Mouse (Mus musculus): ENCODE results near the gene Dnaic1. TPM values are rescaled to one million over a fixed set of nuclear protein-coding genes. Genes with fewer than 3 reads are reported as not detected.

The Dnaic1 gene
- polyA plus RNA-seq, 1 experiment from 2014 or later, result 2.3 TPM

DNA sequence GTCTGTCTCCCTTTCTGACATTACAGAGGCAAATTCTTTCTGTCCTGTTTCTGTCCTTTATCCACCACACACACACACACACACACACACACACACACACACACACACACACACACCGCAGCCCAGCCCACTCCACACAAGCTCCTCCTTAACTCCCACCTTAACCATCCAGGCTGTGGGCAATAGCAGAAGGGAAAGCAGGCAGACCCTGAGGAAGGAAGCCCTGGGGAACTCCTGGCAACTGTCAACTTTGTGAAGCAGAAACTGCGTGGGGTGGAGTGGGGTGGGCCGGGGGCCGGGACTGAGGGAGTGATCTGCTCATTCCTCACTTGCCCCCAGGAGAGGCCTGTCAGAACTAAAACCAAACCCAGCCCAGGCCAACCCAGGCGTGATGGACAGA is 101.9 kb downstream of the Dnaic1 start:
- Histone ChIP-seq H3K9me3 (no peaks in the 10 kb centered on the region), H3K4me3 (no peak overlapping the region), H3K36me3 (peaks cover 56% of the 10 kb centered on the region), H3K27ac (replicated peaks) (peak overlapping the region; percentile 83), H3K4me2 (replicated peaks) (0 out of 2 replicates have a peak overlapping the region, but pooled peaks have one; percentile 15), H3K9ac (replicated peaks) (peak overlapping the region; percentile 39; the same call in 1 of the 2 replicates), H3K4me1 (peaks cover 65% of the 10 kb centered on the region), H3K27me3 (peaks cover 4% of the 10 kb centered on the region; the same call in 1 of the 2 replicates)
- 34% methylated on average over 5 of the region's 5 CpGs for WGBS
- peak; percentile 4; the same call in 1 of the 2 replicates for ATAC-seq (ENCODE audit: low FRiP score, low read depth)

DNA sequence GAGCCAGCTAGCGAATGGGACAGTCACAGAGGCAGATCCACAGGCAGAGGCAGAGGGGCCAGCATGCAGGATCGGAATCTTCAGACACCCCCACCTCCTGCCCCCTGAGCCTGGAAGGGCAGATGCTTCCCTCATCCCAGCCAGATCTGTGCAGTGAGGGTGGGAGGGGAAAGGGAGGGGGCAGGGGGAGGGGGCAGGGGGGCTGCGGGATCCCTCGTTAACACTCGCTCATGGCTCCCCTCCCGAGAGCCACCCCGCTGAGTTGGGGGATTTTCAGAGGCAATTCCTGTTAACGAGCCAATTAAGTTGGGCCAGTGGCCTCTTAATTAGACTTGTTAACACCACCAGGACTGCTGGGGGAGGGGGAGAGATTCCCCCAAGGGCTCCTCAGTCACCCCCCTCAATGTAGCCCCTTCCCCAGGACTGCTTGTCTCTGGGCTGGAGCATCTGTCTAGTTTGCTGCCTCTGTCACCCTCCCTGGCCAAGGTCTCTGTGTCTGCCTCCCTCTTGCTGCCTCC is 102.4 kb downstream of the Dnaic1 start:
- peaks cover 50% of the 10 kb centered on the region for H3K36me3 ChIP-seq
- no peak overlapping the region for H3K4me3 ChIP-seq
- ATAC-seq (ENCODE audit: low FRiP score, low read depth), result peak; percentile 73

DNA sequence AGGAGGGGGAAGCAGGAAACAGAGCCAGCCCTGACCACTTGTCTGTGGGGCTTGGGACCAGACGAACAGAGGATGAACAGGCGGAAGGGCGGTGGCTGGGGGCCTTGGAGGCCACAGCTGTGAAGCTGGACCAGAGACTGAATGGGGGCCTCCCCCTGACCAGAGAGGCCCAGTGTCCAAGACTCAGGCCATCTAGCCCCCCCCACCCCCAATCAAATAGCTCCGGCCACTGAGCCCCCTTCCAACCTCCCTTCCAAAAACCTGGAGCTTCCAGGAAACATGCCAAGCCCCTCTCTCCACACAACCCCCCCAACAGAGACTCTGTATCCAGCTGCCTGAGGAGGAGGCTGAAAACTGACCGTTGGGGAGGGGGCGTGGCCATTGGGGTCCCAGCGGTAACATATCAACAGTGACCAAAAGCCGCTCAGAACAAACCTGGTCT is 103.0 kb downstream of the Dnaic1 start:
- 0 out of 2 replicates have a peak, but pooled peaks have one; percentile 0 for ATAC-seq (ENCODE audit: low FRiP score, low read depth)
- Histone ChIP-seq H3K27me3 (peaks cover 4% of the 10 kb centered on the region; the same call in 1 of the 2 replicates), H3K4me1 (peaks cover 71% of the 10 kb centered on the region), H3K4me3 (no peak overlapping the region), H3K4me2 (replicated peaks) (peak overlapping the region; percentile 15; the same call in 1 of the 2 replicates), H3K27ac (replicated peaks) (peak overlapping the region; percentile 83), H3K36me3 (peaks cover 45% of the 10 kb centered on the region), H3K9me3 (no peaks in the 10 kb centered on the region), H3K9ac (replicated peaks) (peak overlapping the region; percentile 39; the same call in 1 of the 2 replicates)
- WGBS, result 27% methylated on average over 8 of the region's 8 CpGs

More for the DNA sequence above, 102.4 kb downstream of the Dnaic1 start:
- Histone ChIP-seq H3K9me3 (no peaks in the 10 kb centered on the region), H3K4me2 (replicated peaks) (peak overlapping the region; percentile 15; the same call in 1 of the 2 replicates), H3K9ac (replicated peaks) (peak overlapping the region; percentile 39), H3K27me3 (peaks cover 4% of the 10 kb centered on the region; the same call in 1 of the 2 replicates), H3K27ac (replicated peaks) (peak overlapping the region; percentile 83), H3K4me1 (peaks cover 66% of the 10 kb centered on the region)
- 5% methylated on average over 8 of the region's 8 CpGs for WGBS

DNA sequence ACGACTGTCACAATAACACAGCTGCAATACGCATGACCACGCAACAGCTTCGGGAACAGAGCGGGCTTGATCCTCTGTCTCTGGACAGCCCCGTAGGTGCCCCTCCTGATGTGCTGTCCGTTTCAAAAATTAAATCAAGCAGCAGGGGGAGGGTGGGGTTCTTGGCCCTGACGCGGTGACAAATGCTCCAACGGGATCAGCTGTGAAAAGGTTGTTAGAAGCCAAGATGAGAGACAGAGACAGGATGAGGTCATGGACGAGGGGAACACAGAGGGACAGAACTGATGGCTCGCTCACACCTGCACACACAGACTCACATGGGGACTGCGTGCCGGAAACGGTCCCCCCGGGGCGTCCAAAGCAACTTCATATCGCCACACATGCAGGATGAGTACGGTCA is 103.6 kb downstream of the Dnaic1 start:
- Histone ChIP-seq H3K4me3 (no peak overlapping the region), H3K9me3 (no peaks in the 10 kb centered on the region), H3K27ac (replicated peaks) (peak overlapping the region; percentile 83), H3K4me1 (peaks cover 77% of the 10 kb centered on the region), H3K36me3 (peaks cover 39% of the 10 kb centered on the region), H3K4me2 (replicated peaks) (no peak overlapping the region), H3K9ac (replicated peaks) (no peak overlapping the region; the same call in 1 of the 2 replicates), H3K27me3 (peaks cover 4% of the 10 kb centered on the region; the same call in 1 of the 2 replicates)
- ATAC-seq (ENCODE audit: low FRiP score, low read depth), result no peak
- 59% methylated on average over 19 of the region's 19 CpGs for WGBS

DNA sequence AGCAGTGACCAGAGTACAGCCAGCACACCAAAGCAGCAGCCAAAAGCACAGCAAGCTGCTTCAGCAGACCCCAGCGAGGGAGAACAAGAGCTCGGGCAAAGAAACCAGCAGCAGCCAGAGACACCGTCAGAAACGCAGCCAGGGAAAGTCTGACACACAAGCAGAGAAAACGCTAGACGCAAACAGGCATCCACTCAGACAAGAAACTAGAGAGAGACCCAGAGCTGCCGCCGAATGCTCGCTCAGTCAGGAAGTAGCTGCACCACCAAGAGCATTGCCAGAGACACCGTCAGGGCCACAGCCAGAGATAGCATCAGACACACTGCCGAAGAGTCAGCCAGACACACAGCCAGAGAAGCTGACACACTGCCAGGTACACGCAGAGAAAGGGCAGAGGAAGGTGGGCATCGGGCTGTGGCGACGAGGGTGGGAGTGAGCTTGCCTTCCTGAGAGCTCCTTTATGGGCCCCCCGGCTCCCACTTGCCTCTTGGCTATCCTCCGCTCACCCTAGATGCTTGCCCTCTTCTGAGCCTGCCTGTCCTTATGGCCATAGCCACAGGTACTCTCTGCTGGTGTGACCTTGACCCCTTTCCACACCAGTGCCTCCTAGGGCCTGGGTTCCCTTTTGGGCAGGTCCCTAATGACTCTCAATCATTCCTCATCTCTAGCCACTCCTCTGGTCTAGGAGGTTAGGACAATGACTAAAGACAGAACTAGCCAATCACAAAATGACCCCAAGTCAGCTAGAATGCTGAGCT is 106.9 kb downstream of the Dnaic1 start:
- Histone ChIP-seq H3K4me3 (no peak overlapping the region), H3K4me2 (replicated peaks) (no peak overlapping the region), H3K27me3 (no peaks in the 10 kb centered on the region), H3K27ac (replicated peaks) (peak overlapping the region; percentile 61), H3K4me1 (peaks cover 97% of the 10 kb centered on the region), H3K9me3 (no peaks in the 10 kb centered on the region), H3K9ac (replicated peaks) (peak overlapping the region; percentile 39; the same call in 1 of the 2 replicates), H3K36me3 (peaks cover 26% of the 10 kb centered on the region; the same call in 1 of the 2 replicates)
- WGBS, result 75% methylated on average over 17 of the region's 17 CpGs
- no peak for ATAC-seq (ENCODE audit: low FRiP score, low read depth)

DNA sequence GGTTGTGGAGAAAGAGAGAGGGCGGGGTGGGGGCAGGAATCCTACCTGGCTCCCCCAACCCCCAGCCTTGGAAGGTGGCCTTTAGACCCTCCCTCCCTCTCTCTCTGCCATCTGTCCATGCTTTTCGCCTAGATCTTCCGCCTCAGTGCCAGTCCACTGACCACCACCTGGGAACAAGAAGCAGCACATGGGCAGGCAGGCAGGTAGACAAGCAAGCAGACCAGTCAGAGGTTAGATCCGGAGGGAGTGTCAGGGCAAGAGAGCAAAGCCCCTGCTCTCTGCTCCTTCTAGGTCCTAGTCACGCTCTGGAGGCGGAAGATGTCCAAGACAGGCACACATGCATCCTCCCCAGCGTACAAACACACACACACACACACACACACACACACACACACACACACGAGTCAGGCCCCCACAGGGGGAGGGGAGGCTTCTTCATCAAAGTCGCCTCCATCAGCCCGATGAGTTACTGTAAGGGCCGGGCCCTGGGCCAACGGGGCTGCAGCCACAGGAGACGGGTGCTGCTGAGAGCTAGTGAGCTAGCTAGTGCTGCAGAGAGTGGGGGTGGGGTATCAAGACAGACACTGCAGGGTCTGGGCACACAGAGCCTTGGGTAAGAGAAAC is 107.5 kb downstream of the Dnaic1 start:
- peaks cover 23% of the 10 kb centered on the region; the same call in 1 of the 2 replicates for H3K36me3 ChIP-seq
- H3K4me2 ChIP-seq (replicated peaks), result no peak overlapping the region
- H3K27ac ChIP-seq (replicated peaks), result peak overlapping the region; percentile 61
- WGBS, result 49% methylated on average over 13 of the region's 13 CpGs
- ATAC-seq (ENCODE audit: low FRiP score, low read depth), result peak; percentile 45
- no peak overlapping the region for H3K4me3 ChIP-seq
- peak overlapping the region; percentile 39; the same call in 1 of the 2 replicates for H3K9ac ChIP-seq (replicated peaks)
- no peaks in the 10 kb centered on the region for H3K9me3 ChIP-seq
- H3K27me3 ChIP-seq, result no peaks in the 10 kb centered on the region
- peaks cover 95% of the 10 kb centered on the region for H3K4me1 ChIP-seq

DNA sequence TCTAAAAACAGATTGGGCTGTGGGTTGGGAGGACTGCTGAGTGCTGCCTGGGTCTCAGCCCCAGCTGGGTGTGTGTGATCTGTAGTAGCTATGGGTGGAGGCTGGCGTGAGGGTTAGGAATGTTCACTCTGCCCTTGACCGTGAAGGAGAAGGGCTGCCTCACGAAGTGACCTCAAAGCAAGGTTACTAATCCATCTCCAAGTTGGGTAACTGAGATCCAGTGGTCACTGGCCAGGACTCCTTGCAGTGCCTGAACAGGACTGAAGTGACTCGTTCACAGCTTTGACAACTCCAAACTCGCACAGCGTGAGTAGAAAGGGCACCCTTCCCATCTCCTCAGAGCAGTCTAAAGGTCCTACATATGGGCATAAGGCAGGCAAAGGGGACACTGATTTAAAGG is 109.3 kb downstream of the Dnaic1 start:
- no peak for ATAC-seq (ENCODE audit: low FRiP score, low read depth)
- H3K36me3 ChIP-seq, result peaks cover 24% of the 10 kb centered on the region; the same call in 1 of the 2 replicates
- H3K27ac ChIP-seq (replicated peaks), result peak overlapping the region; percentile 64; the same call in 1 of the 2 replicates

DNA sequence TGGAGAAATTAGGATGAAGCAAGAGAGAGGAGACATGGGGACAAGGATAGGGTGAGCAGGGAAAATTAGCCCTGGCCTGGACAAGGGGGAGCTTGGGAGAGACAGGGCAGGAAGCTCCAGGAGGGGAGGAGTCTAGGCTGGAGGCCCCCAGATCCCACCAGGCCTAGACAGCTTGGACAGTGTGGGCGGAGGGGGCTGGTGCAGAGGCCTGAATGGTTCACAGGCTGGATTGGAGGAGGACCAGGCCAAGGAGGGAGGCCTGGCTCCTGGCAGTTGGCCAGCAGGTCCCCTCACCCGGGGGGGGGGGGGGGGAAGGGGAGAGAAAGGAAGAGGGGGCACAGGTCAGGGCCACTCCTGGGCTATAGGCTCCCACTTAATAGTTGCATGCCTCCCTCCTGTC is 109.7 kb downstream of the Dnaic1 start:
- H3K4me3 ChIP-seq, result no peak overlapping the region
- WGBS, result 33% methylated on average over 2 of the region's 2 CpGs
- peak overlapping the region; percentile 44; the same call in 1 of the 2 replicates for H3K9ac ChIP-seq (replicated peaks)

More for the DNA sequence above, 109.3 kb downstream of the Dnaic1 start:
- Histone ChIP-seq H3K27me3 (no peaks in the 10 kb centered on the region), H3K4me2 (replicated peaks) (no peak overlapping the region), H3K4me1 (peaks cover 86% of the 10 kb centered on the region), H3K9me3 (no peaks in the 10 kb centered on the region), H3K4me3 (no peak overlapping the region), H3K9ac (replicated peaks) (peak overlapping the region; percentile 44; the same call in 1 of the 2 replicates)
- 67% methylated on average over 6 of the region's 6 CpGs for WGBS

DNA sequence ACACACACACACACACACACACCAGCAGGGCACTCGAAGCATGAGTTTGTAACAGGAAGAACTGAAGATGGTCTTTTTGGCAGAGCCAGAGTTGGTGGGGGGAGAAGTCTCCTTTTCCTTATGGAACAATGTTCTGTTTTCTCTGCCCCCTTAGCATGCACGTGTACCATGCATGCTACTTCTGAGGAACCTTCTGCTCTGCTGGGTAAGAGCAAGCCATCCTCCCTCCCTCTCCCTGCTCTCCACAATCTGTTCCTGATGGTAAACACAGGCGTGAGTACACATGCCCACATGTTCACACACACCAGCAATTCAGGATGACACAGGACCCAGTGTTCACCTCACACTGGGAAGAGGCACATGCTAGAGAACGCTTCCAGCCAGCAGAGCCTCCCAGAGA is 111.6 kb downstream of the Dnaic1 start:
- Histone ChIP-seq H3K9me3 (no peaks in the 10 kb centered on the region), H3K27me3 (no peaks in the 10 kb centered on the region), H3K9ac (replicated peaks) (no peak overlapping the region), H3K4me1 (peaks cover 71% of the 10 kb centered on the region), H3K36me3 (peaks cover 15% of the 10 kb centered on the region; the same call in 1 of the 2 replicates), H3K4me2 (replicated peaks) (no peak overlapping the region), H3K27ac (replicated peaks) (no peak overlapping the region), H3K4me3 (no peak overlapping the region)
- 72% methylated on average over 4 of the region's 4 CpGs for WGBS
- no peak for ATAC-seq (ENCODE audit: low FRiP score, low read depth)

More for the DNA sequence above, 109.7 kb downstream of the Dnaic1 start:
- H3K9me3 ChIP-seq, result no peaks in the 10 kb centered on the region
- peaks cover 87% of the 10 kb centered on the region for H3K4me1 ChIP-seq
- H3K27ac ChIP-seq (replicated peaks), result peak overlapping the region; percentile 64
- no peaks in the 10 kb centered on the region for H3K27me3 ChIP-seq
- ATAC-seq (ENCODE audit: low FRiP score, low read depth), result no peak
- peaks cover 20% of the 10 kb centered on the region; the same call in 1 of the 2 replicates for H3K36me3 ChIP-seq
- no peak overlapping the region for H3K4me2 ChIP-seq (replicated peaks)

DNA sequence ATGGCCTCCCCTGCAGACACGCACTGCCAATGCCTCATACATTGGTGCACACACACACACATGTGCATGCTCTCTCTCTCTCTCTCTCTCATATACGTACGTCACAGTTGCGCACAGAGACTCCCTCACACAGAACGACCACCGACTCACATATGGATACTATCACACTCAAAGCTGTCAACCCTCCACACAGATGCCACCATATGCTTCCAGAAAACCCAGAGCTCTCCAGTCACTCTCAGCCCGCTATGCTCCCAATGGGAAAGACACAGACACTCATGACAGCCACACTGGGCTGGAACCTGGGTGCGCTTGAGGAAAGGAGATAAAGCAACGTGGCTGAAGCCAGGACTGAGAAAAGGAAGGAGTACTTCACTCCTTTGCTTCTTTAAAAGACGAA is 112.4 kb downstream of the Dnaic1 start:
- Histone ChIP-seq H3K4me2 (replicated peaks) (no peak overlapping the region), H3K36me3 (peaks cover 15% of the 10 kb centered on the region; the same call in 1 of the 2 replicates), H3K4me1 (peaks cover 67% of the 10 kb centered on the region)

DNA sequence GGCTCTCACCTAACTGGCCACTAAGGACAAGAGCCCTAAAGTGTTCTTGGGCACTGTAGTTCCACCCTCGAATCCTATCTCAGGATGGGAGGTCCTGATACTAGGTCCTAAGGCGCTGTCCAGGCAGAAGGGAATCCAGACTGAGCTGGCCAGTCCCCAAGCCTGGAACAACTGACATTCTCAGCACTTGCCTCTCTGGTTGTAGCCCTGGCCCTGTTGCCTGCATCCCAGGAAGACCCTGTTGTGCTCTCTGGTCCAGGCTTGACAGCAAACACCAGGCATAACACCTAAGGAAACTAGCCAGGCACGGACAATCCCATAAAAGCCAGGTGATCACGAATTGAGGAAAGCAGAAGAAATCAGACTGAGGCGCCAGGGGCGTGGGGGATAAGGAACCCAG is 113.2 kb downstream of the Dnaic1 start:
- Histone ChIP-seq H3K4me2 (replicated peaks) (peak overlapping the region; percentile 43), H3K4me1 (peaks cover 63% of the 10 kb centered on the region), H3K27me3 (no peaks in the 10 kb centered on the region), H3K36me3 (peaks cover 15% of the 10 kb centered on the region; the same call in 1 of the 2 replicates), H3K4me3 (0 out of 2 replicates have a peak overlapping the region, but pooled peaks have one; percentile 5), H3K27ac (replicated peaks) (peak overlapping the region; percentile 79), H3K9ac (replicated peaks) (peak overlapping the region; percentile 41), H3K9me3 (no peaks in the 10 kb centered on the region)
- no peak for ATAC-seq (ENCODE audit: low FRiP score, low read depth)
- WGBS, result 17% methylated on average over 6 of the region's 6 CpGs

More for the DNA sequence above, 112.4 kb downstream of the Dnaic1 start:
- no peak overlapping the region for H3K4me3 ChIP-seq
- no peak for ATAC-seq (ENCODE audit: low FRiP score, low read depth)
- WGBS, result 77% methylated on average over 10 of the region's 10 CpGs
- H3K27me3 ChIP-seq, result no peaks in the 10 kb centered on the region
- H3K9me3 ChIP-seq, result no peaks in the 10 kb centered on the region
- peak overlapping the region; percentile 79; the same call in 1 of the 2 replicates for H3K27ac ChIP-seq (replicated peaks)
- peak overlapping the region; percentile 41; the same call in 1 of the 2 replicates for H3K9ac ChIP-seq (replicated peaks)

Measured in midbrain, embryonic 12.5 days (tissue).